Mouse (Mus musculus) forebrain, embryonic 16.5 days (tissue): Measurements from ENCODE around the gene Sar1b. TPM values are rescaled to one million over a fixed set of nuclear protein-coding genes. Genes with fewer than 3 reads are reported as not detected.
"Not testable (repeated sequence)": the region's sequence is repeated elsewhere in the genome, so short reads cannot be mapped to it uniquely, and the experiment has no call there.

Experiments used
- ATAC-seq: fragments of 200-750 bp; cut with Nextera tagmentation; 2 replicates; pipeline ENCODE4 v1.8.0; 2017; ENCODE audit warnings: mild to moderate bottlenecking, moderate library complexity
- H3K27ac ChIP-seq: fragments of 300-500 bp; sonication (generic); 2 replicates; pipeline ENCODE4 v1.5.1; 2014; ENCODE audit warnings: low read length, control low read depth
- H3K27me3 ChIP-seq: fragments of 300-500 bp; sonication (generic); replicated peaks from 2 replicates; pipeline ENCODE4 v1.6.1; 2014; ENCODE audit warnings: low read length; ENCODE audit not compliant: control insufficient read depth, insufficient read depth
- H3K36me3 ChIP-seq: fragments of 300-500 bp; sonication (generic); 2 replicates; pipeline ENCODE4 v1.6.1; 2014; ENCODE audit not compliant: control insufficient read depth, insufficient read depth
- H3K4me1 ChIP-seq: fragments of 300-500 bp; sonication (generic); replicated peaks from 2 replicates; pipeline ENCODE4 v1.6.1; 2014; ENCODE audit warnings: low read length; ENCODE audit not compliant: control insufficient read depth, insufficient read depth
- H3K4me2 ChIP-seq: fragments of 300-500 bp; sonication (generic); 2 replicates; pipeline ENCODE4 v1.6.1; 2014; ENCODE audit warnings: mild to moderate bottlenecking, low read length, control low read depth
- H3K4me3 ChIP-seq: fragments of 300-500 bp; sonication (generic); replicated peaks from 2 replicates; pipeline ENCODE4 v1.5.1; 2014; ENCODE audit warnings: mild to moderate bottlenecking, low read length, control low read depth
- H3K9ac ChIP-seq: fragments of 300-500 bp; sonication (generic); replicated peaks from 2 replicates; pipeline ENCODE4 v1.6.1; 2014; ENCODE audit warnings: low read depth, low read length, control low read depth
- H3K9me3 ChIP-seq: fragments of 300-500 bp; sonication (generic); 2 replicates; pipeline ENCODE4 v1.6.1; 2016; ENCODE audit warnings: low read length; ENCODE audit not compliant: control insufficient read depth
- WGBS: fragments of 180-500 bp; shearing (Covaris S2); extraction: QIAGEN DNeasy Blood & Tissue Kit; methylation state at CpG from one replicate; pipeline ENCODE4 v1.1.7; 2014; 5-methylcytosine and 5-hydroxymethylcytosine counted together
- polyA plus RNA-seq: library from polyadenylated mRNA; unstranded; fragments of >200 nt; fragmentation: Nextera tagmentation; extraction: Ambion mirVana; gene quantifications from 2 replicates; pipeline ENCODE4 v1.2.1, GENCODE M21; 2015

The Sar1b gene
- polyA plus RNA-seq = 158 and 160 TPM in 2 replicates

DNA sequence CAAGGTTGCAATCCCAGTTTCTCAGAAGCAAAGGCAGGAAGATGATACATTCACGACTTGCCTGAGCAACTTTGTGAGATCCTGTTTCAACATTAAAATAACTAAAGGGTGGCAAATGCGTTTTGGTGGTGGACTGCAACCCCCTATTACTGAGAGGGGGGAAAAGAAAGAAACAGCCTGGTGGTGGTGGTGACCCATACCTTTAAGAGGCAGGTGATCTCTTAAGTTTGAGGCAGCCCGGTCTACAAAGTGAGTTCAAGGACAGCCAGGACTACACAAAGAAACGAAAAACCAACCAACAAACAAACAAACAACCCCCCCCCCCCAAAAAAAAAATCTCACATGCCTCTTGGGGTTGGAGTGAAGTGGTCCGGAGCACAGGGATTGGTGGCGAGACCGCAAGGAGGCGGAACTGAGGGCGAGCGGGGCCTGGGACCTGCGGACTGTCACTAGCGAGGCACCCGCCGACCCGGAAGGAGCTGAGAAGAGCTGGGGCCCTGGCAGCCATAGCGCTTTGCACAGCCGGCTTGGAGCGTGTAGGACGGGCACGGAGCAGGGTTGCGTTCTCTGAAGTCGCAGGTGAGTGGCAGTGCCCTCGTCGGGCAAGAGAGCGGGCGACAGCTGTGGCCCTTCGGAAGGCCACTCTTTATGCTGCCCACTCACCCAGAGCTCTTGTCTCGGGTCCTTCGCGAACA is at the start of gene Sar1b, which contains the start of gene Sec24a:
Gene Sar1b, plus strand, starts transcription at position 475 of the 695 bp plus-strand sequence.
Gene Sec24a, minus strand, starts transcription at position 422 of the 695 bp plus-strand sequence.
- Histone ChIP-seq H3K4me3 (peak within 1 kb of the TSS; percentile 83), H3K36me3 (no peaks in the 10 kb centered on the region), H3K9ac (peak within 1 kb of the TSS; percentile 84), H3K27me3 (peaks cover 4% of the 10 kb centered on the region; the same call in 1 of the 2 replicates), H3K9me3 (no peaks in the 10 kb centered on the region), H3K4me1 (peaks cover 11% of the 10 kb centered on the region), H3K27ac (no peak within 1 kb of the TSS), H3K4me2 (peak within 1 kb of the TSS; percentile 98)
- peak; percentile 98 for ATAC-seq
- 2% methylated on average over 30 of the region's 30 CpGs for WGBS

DNA sequence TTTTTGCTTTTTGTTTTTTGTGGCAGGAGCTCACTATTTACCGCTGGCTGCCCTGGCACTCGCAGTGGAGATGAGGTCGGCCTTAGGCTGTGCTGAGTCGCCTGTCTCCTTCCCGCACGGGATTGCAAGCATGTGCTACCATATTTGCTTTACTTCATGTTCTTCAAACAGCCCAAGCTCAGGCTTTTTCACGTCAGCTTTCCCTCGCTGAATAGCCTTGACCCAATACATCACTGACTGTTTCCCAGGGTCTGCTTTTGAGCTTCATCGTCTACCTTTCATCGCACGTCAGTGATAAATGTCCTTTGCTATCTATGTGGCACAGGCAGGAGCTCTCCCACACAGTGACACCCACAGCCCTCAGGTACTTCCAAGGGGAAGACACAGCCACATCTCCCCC is 42.4 kb upstream of the Sar1b start:
- Histone ChIP-seq H3K27ac (no peak overlapping the region), H3K36me3 (peaks cover 32% of the 10 kb centered on the region), H3K9me3 (no peaks in the 10 kb centered on the region), H3K4me2 (no peak overlapping the region), H3K9ac (no peak overlapping the region), H3K4me1 (no peaks in the 10 kb centered on the region), H3K27me3 (no peaks in the 10 kb centered on the region), H3K4me3 (no peak overlapping the region)
- ATAC-seq = no peak
- WGBS = 93% methylated on average over 11 of the region's 11 CpGs

DNA sequence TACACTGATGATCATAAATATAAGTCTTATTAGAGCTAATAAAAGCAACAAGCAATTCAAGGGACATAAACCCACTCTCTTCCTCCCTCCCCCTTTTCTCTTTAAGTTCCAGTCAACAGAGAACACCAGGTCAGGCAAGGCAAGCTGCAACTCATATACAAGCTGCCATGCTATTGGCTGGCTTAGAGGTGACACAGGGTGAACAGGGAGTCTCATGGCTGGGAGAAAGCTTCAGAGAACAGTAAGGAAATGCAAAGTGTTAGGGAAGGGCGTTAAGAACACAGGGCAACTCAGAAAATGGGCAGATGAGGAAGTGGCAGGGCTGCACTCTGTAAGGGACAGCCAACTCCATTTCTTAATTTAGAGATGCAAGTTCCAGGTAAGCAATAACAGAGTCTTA is 30.6 kb upstream of the Sar1b start:
- ATAC-seq = no peak
- Histone ChIP-seq H3K9me3 (no peaks in the 10 kb centered on the region), H3K4me3 (no peak overlapping the region), H3K27ac (no peak overlapping the region), H3K36me3 (peaks cover 9% of the 10 kb centered on the region), H3K27me3 (no peaks in the 10 kb centered on the region), H3K9ac (no peak overlapping the region), H3K4me1 (no peaks in the 10 kb centered on the region), H3K4me2 (no peak overlapping the region)
- 86% methylated on average over 1 of the region's 1 CpGs for WGBS

DNA sequence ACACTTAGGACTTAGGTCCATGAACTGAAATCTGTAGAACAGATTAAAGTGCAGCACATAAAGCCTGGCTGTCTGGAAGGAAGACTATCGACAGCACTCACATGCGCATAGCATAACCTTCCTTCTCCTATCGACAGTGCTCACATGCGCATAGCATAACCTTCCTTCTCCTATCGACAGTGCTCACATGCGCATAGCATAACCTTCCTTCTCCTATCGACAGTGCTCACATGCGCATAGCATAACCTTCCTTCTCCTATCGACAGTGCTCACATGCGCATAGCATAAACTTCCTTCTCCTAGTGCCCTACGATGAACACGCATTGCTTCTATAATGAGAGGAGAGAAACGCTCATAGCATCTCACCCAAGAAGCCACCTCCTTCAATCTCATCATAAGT is 29.3 kb upstream of the Sar1b start:
- WGBS = 99% methylated on average over 11 of the region's 13 CpGs
- H3K9me3 ChIP-seq, ATAC-seq, H3K27ac ChIP-seq, H3K27me3 ChIP-seq, H3K4me1 ChIP-seq, H3K4me2 ChIP-seq, H3K36me3 ChIP-seq, H3K4me3 ChIP-seq, H3K9ac ChIP-seq: not testable (repeated sequence)

DNA sequence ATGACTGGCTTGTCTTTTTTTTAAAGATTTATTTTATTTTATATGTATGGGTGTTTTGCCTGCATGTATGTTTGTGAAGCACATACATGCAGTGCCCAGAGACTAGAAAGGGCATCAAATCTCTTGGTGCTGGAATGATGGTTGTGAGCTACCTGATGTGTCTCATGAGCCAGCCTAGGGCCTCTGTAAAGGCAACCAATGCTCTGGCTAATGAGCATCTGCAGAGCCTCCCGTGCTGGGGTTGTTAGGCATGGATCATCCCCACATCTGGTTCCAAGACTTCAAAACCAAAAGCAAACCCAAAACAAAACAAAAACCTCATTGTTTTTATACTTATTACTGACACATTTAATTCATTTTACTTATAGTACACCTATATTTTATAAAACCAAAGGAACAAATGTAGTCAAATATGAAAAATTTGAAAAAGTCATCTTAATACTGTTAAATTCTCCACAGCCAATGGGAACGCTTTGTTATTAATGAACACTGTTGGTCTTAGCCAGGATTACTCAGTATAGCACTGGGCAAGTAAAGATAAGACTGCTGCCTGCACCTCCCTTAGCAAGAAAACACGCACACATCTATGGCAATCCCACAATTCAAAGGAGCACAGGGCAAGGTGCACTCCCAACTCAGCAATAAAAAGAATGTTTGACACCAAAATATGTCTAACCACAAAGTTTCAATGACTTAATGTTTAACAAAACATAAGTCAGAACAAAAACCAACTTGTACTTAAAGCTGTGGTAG is 24.7 kb upstream of the Sar1b start:
- ATAC-seq = no peak
- H3K36me3 ChIP-seq = peaks cover 17% of the 10 kb centered on the region

DNA sequence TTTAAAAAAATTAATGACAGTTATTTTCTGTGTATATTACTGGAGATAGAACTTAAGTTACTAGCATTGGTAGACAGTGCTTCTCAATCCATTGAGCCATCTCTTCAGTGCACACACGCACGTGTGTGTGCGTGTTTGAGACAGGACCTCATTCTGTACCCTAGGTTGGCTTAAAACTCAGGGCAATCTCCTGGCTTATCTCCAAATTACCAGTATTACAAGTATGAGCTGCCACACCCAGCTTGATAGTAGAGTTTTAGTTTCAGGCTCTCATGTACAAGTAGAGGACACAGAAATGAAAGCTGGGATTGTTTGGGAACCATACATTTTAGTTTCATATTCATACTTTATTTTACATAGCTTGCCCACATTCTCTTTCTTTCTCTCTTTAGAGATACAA is 22.8 kb upstream of the Sar1b start:
- ATAC-seq = no peak
- no peak overlapping the region for H3K4me2 ChIP-seq
- no peak overlapping the region for H3K27ac ChIP-seq
- H3K4me1 ChIP-seq = no peaks in the 10 kb centered on the region
- H3K27me3 ChIP-seq = no peaks in the 10 kb centered on the region
- 93% methylated on average over 3 of the region's 3 CpGs for WGBS
- H3K4me3 ChIP-seq = no peak overlapping the region
- H3K9me3 ChIP-seq = no peaks in the 10 kb centered on the region
- H3K36me3 ChIP-seq = peaks cover 17% of the 10 kb centered on the region
- H3K9ac ChIP-seq = no peak overlapping the region

More for the DNA sequence above, 24.7 kb upstream of the Sar1b start:
- Histone ChIP-seq H3K27me3 (no peaks in the 10 kb centered on the region), H3K27ac (no peak overlapping the region), H3K9ac (no peak overlapping the region), H3K4me2 (no peak overlapping the region), H3K9me3 (no peaks in the 10 kb centered on the region), H3K4me1 (no peaks in the 10 kb centered on the region), H3K4me3 (no peak overlapping the region)
- 97% methylated on average over 3 of the region's 3 CpGs for whole genome bisulfite sequencing

DNA sequence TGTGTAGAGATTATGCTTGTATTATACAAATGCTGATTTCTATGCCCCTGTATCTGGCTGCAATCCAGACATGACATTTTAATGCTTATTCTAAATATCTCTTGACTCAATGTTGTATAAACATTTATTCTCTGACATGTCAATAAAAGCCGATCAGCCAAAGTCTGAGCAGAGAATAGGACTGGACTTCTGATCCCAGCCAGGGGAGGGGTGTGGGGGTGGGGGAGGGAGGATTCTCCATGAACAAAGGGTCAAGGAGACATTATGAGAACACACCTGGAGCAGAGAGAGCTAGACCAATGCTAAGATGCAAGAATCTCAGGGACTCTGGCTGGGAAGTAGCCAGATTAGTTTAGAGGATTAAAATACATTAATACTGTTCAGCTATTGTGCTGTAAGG is 17.4 kb upstream of the Sar1b start:
- no peak overlapping the region for H3K27ac ChIP-seq
- no peaks in the 10 kb centered on the region for H3K9me3 ChIP-seq
- no peak overlapping the region for H3K9ac ChIP-seq
- peaks cover 17% of the 10 kb centered on the region for H3K36me3 ChIP-seq
- no peak overlapping the region for H3K4me3 ChIP-seq
- WGBS = 74% methylated on average over 1 of the region's 1 CpGs
- no peaks in the 10 kb centered on the region for H3K4me1 ChIP-seq
- no peaks in the 10 kb centered on the region for H3K27me3 ChIP-seq
- no peak for ATAC-seq
- H3K4me2 ChIP-seq = no peak overlapping the region

DNA sequence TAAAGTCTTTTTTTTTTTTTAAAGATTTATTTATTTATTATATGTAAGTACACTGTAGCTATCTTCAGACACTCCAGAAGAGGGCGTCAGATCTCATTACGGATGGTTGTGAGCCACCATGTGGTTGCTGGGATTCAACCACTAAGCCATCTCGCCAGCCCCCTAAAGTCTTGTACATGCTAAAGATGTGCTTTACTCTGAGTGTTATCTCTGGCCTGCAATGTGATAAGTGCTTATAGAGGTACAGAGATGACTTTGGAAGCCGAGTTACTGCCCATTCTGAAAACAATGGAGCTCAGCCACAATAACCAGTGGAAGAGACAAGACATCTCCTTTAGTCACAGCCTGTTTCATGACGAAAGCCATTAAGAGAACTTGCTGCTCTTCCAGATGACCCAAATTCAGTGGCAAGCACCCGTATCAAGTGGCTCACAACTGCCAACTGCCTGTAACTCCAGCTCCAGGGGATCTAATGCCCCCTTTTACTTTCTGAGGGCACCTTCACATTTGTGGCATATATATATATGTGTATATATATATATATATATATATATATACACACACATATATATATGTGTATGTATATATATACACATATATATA is 11.8 kb upstream of the Sar1b start:
- H3K36me3 ChIP-seq, H3K27me3 ChIP-seq: not testable (repeated sequence)

DNA sequence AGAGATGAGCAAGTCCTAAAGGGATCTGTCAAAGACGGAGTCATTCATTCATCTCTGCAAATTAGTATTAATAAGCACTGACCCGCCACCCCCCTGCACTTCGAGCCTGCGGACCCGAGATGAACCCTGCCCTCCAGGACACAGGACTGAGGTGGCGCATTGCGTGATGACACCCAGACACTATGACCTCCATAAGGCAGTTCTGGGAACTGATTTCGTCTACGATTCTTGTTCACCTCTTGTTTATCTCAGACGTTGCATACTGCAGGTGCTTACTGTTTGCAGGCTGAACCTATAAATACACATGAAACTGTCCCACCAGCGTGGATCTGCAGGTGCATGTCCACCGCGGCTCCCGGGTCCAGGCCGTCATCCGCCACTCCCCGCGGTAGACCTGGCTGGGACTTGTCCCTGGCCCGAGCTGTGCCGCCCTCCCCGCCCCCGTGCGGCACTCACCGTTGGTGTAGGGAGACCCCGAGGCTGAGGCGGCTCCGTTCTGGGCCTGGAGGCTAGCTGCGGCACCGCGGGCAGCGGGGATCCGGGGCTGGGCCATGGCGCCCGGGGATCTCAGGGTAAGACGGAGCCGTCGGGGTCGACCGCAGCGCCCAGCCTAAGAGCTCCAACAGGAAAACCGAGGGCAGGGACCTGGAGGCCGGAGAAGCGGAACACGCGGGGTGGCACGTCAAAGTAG is 7.7 kb upstream of the Sar1b start:
- peak overlapping the region; percentile 94 for H3K4me3 ChIP-seq
- peak; percentile 76 for ATAC-seq
- H3K27ac ChIP-seq = peak overlapping the region; percentile 43
- H3K4me2 ChIP-seq = peak overlapping the region; percentile 92
- no peaks in the 10 kb centered on the region; the same call in 1 of the 2 replicates for H3K27me3 ChIP-seq
- whole genome bisulfite sequencing = under 1% methylated on average over 46 of the region's 46 CpGs
- no peaks in the 10 kb centered on the region for H3K9me3 ChIP-seq
- peaks cover 16% of the 10 kb centered on the region for H3K4me1 ChIP-seq
- peak overlapping the region; percentile 91 for H3K9ac ChIP-seq
- H3K36me3 ChIP-seq = no peaks in the 10 kb centered on the region

More for the DNA sequence above, 11.8 kb upstream of the Sar1b start:
- H3K4me2 ChIP-seq, H3K4me3 ChIP-seq, H3K9ac ChIP-seq, H3K27ac ChIP-seq, H3K9me3 ChIP-seq, ATAC-seq: not testable (repeated sequence)
- peaks cover 12% of the 10 kb centered on the region for H3K4me1 ChIP-seq
- WGBS = 79% methylated on average over 6 of the region's 6 CpGs
